Mouse (Mus musculus): ENCODE results near the gene Casp14. TPM values are rescaled to one million over a fixed set of nuclear protein-coding genes. Genes with fewer than 3 reads are reported as not detected.
A peak's percentile ranks its signal among the peaks of the same experiment; 100 is the strongest.

Gene Casp14
- total and polyA plus RNA-seq, 2 experiments from 2014 or later, result 0.44 TPM; not detected in 1

- 47% methylated on average over 2 of the region's 2 CpGs for WGBS
- no peak for TF ChIP-seq CTCF (IDR thresholded peaks at IDR 0.05)
- H3K9me3 ChIP-seq (ENCODE audit: low read length), result no peaks in the 10 kb centered on the region
- no peaks in the 10 kb centered on the region for H3K27me3 ChIP-seq (ENCODE audit: insufficient read depth, low read length)
- no peak overlapping the region for H3K4me2 ChIP-seq (ENCODE audit: low read depth, low read length, poor library complexity, severe bottlenecking)
- H3K9ac ChIP-seq (replicated peaks; ENCODE audit: low read length, poor library complexity, severe bottlenecking), result no peak overlapping the region
- no peak overlapping the region for H3K27ac ChIP-seq (ENCODE audit: low read depth, low read length)
- DNase-seq (ENCODE audit: low spot score) (peak; percentile 2), ATAC-seq (ENCODE audit: low FRiP score) (no peak)
- no peaks in the 10 kb centered on the region for H3K4me1 ChIP-seq (ENCODE audit: insufficient read depth, low read length)
- no peaks in the 10 kb centered on the region for H3K36me3 ChIP-seq (ENCODE audit: insufficient read depth, low read length)
- H3K4me3 ChIP-seq (ENCODE audit: low read depth, low read length), result no peak overlapping the region
Measured at GRCm38 (mm10) chr10:78723416-78723815, 5.3 kb upstream of the Casp14 start.

DNA sequence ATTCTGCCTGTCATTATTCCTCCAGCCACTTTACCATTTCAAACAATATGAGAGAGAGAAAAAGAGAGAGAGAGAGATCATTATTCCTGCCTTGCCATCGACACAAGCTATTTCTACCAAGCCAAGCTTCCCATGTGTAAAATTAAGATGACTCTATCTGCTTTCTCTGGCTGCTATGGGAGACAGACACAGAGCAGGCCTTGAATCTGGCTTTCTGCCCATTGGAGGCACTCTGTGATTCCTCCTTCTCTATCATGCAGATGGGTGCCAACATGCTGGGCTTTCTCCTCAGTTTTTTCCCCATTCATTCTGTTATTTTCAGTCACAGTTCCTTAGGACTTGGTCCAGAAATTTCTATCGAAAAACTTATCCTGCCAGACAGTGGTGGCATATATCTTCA, 4.6 kb upstream of the Casp14 start:
- Histone ChIP-seq H3K36me3 (ENCODE audit: insufficient read depth, low read length) (no peaks in the 10 kb centered on the region), H3K4me3 (ENCODE audit: low read depth, low read length) (no peak overlapping the region), H3K27me3 (ENCODE audit: insufficient read depth, low read length) (no peaks in the 10 kb centered on the region), H3K4me1 (ENCODE audit: insufficient read depth, low read length) (no peaks in the 10 kb centered on the region), H3K9ac (replicated peaks; ENCODE audit: low read length, poor library complexity, severe bottlenecking) (no peak overlapping the region), H3K27ac (ENCODE audit: low read depth, low read length) (no peak overlapping the region), H3K9me3 (ENCODE audit: low read length) (no peaks in the 10 kb centered on the region), H3K4me2 (ENCODE audit: low read depth, low read length, poor library complexity, severe bottlenecking) (no peak overlapping the region)
- ATAC-seq (ENCODE audit: low FRiP score) (no peak), DNase-seq (ENCODE audit: low spot score) (peak; percentile 72)
- no peak for TF ChIP-seq CTCF (IDR thresholded peaks at IDR 0.05)
- WGBS, result 52% methylated on average over 2 of the region's 2 CpGs

DNA sequence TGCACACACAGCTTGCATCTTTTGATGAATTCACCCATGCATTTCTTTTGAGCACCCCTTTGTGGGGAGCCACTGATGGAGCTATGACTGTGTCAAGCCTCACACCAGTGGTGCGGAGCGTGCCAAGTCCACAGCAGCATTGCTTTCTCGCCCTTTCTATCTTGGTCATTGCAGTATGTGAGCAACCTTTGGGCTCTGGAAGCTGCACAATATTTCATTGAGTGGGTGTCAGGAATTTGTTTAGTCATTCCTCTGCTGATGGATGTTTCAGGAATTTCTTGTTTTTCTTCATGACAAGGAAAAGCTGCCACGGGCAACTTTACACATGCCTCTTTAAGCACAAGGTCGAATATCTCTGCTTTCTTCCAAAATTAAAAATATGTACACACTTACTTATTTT, 3.9 kb upstream of the Casp14 start:
- Histone ChIP-seq H3K9me3 (ENCODE audit: low read length) (no peaks in the 10 kb centered on the region), H3K36me3 (ENCODE audit: insufficient read depth, low read length) (no peaks in the 10 kb centered on the region), H3K9ac (replicated peaks; ENCODE audit: low read length, poor library complexity, severe bottlenecking) (no peak overlapping the region), H3K27me3 (ENCODE audit: insufficient read depth, low read length) (no peaks in the 10 kb centered on the region), H3K4me1 (ENCODE audit: insufficient read depth, low read length) (no peaks in the 10 kb centered on the region), H3K27ac (ENCODE audit: low read depth, low read length) (no peak overlapping the region), H3K4me2 (ENCODE audit: low read depth, low read length, poor library complexity, severe bottlenecking) (no peak overlapping the region), H3K4me3 (ENCODE audit: low read depth, low read length) (no peak overlapping the region)
- 86% methylated on average over 5 of the region's 5 CpGs for WGBS
- ATAC-seq (ENCODE audit: low FRiP score), result no peak
- no peak for TF ChIP-seq CTCF (IDR thresholded peaks at IDR 0.05)
- DNase-seq (ENCODE audit: low spot score), result no peak

GRCm38 (mm10) chr10:78716231-78716630, 1.9 kb downstream of the Casp14 start:
- Histone ChIP-seq H3K9me3 (ENCODE audit: low read length) (no peaks in the 10 kb centered on the region), H3K4me1 (ENCODE audit: insufficient read depth, low read length) (no peaks in the 10 kb centered on the region), H3K36me3 (ENCODE audit: insufficient read depth, low read length) (no peaks in the 10 kb centered on the region), H3K9ac (replicated peaks; ENCODE audit: low read length, poor library complexity, severe bottlenecking) (no peak overlapping the region), H3K4me2 (ENCODE audit: low read depth, low read length, poor library complexity, severe bottlenecking) (no peak overlapping the region), H3K27me3 (ENCODE audit: insufficient read depth, low read length) (no peaks in the 10 kb centered on the region), H3K4me3 (ENCODE audit: low read depth, low read length) (no peak overlapping the region), H3K27ac (ENCODE audit: low read depth, low read length) (no peak overlapping the region)
- DNase-seq (ENCODE audit: low spot score), result no peak
- ATAC-seq (ENCODE audit: low FRiP score), result no peak
- TF ChIP-seq CTCF (IDR thresholded peaks at IDR 0.05), result no peak

DNA sequence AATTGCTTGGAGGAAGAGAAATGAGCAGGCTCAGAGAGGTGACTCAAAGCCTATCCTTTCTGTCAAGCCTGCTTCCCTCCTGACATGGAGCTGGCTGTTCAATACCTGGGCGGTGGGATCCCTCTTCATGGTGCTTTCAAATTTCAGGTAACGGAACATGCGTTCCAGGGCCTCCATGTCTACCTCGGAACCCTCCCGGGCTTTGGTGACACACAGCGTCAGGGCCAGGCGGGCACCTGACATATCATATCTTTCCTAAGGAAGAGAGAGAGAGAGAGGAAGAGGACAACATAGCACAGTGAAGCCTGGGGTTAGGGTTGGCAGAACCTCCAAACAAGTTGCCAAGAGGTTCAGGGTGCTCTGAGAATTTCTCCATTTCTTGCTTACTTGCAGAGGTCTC, 2.9 kb downstream of the Casp14 start:
- no peak for ATAC-seq (ENCODE audit: low FRiP score)
- Histone ChIP-seq H3K4me1 (ENCODE audit: insufficient read depth, low read length) (no peaks in the 10 kb centered on the region), H3K4me2 (ENCODE audit: low read depth, low read length, poor library complexity, severe bottlenecking) (no peak overlapping the region), H3K36me3 (ENCODE audit: insufficient read depth, low read length) (no peaks in the 10 kb centered on the region), H3K27me3 (ENCODE audit: insufficient read depth, low read length) (no peaks in the 10 kb centered on the region), H3K9me3 (ENCODE audit: low read length) (no peaks in the 10 kb centered on the region), H3K9ac (replicated peaks; ENCODE audit: low read length, poor library complexity, severe bottlenecking) (no peak overlapping the region), H3K27ac (ENCODE audit: low read depth, low read length) (no peak overlapping the region), H3K4me3 (ENCODE audit: low read depth, low read length) (no peak overlapping the region)
- 93% methylated on average over 7 of the region's 7 CpGs for WGBS
- no peak for DNase-seq (ENCODE audit: low spot score)
- no peak for TF ChIP-seq CTCF (IDR thresholded peaks at IDR 0.05)

GRCm38 (mm10) chr10:78714129-78714528, 4.0 kb downstream of the Casp14 start:
- no peak for TF ChIP-seq CTCF (IDR thresholded peaks at IDR 0.05)
- no peak for ATAC-seq (ENCODE audit: low FRiP score)
- H3K4me3 ChIP-seq (ENCODE audit: low read depth, low read length), result no peak overlapping the region
- WGBS, result 77% methylated on average over 6 of the region's 6 CpGs
- no peak overlapping the region for H3K4me2 ChIP-seq (ENCODE audit: low read depth, low read length, poor library complexity, severe bottlenecking)
- H3K9ac ChIP-seq (replicated peaks; ENCODE audit: low read length, poor library complexity, severe bottlenecking), result no peak overlapping the region
- H3K4me1 ChIP-seq (ENCODE audit: insufficient read depth, low read length), result no peaks in the 10 kb centered on the region
- no peak overlapping the region for H3K27ac ChIP-seq (ENCODE audit: low read depth, low read length)
- DNase-seq (ENCODE audit: low spot score), result no peak
- no peaks in the 10 kb centered on the region for H3K36me3 ChIP-seq (ENCODE audit: insufficient read depth, low read length)
- H3K9me3 ChIP-seq (ENCODE audit: low read length), result no peaks in the 10 kb centered on the region
- no peaks in the 10 kb centered on the region for H3K27me3 ChIP-seq (ENCODE audit: insufficient read depth, low read length)

DNA sequence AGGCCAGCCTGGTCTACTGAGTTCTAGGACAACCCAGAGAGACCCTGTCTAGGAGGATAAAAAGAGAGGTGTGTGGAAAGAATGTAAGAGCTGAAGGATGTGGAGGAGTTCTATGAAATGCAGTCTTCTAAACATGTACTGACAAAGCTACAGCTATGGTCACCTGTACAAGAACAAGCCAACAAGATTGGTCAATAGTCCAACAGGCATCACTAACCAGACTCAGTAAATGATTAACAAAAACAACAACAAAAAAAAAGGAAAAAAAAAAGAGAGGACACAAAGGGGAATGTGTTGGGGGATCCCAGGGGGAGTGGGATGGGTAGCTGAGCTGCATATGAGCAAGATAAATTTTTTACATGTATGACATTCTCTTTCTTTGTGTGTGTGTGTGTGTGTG, 7.4 kb downstream of the Casp14 start:
- H3K9ac ChIP-seq (replicated peaks; ENCODE audit: low read length, poor library complexity, severe bottlenecking), result no peak overlapping the region
- no peak overlapping the region for H3K4me2 ChIP-seq (ENCODE audit: low read depth, low read length, poor library complexity, severe bottlenecking)
- TF ChIP-seq CTCF (IDR thresholded peaks at IDR 0.05), result no peak
- H3K4me3 ChIP-seq (ENCODE audit: low read depth, low read length), result no peak overlapping the region
- H3K27me3 ChIP-seq (ENCODE audit: insufficient read depth, low read length), result no peaks in the 10 kb centered on the region
- H3K36me3 ChIP-seq (ENCODE audit: insufficient read depth, low read length), result no peaks in the 10 kb centered on the region
- no peak overlapping the region for H3K27ac ChIP-seq (ENCODE audit: low read depth, low read length)
- DNase-seq (ENCODE audit: low spot score) (no peak), ATAC-seq (ENCODE audit: low FRiP score) (no peak)
- H3K4me1 ChIP-seq (ENCODE audit: insufficient read depth, low read length), result no peaks in the 10 kb centered on the region
- H3K9me3 ChIP-seq (ENCODE audit: low read length), result no peaks in the 10 kb centered on the region
